Mouse (Mus musculus): Measurements from ENCODE around the gene Wfdc21. TPM values are rescaled to one million over a fixed set of nuclear protein-coding genes. Genes with fewer than 3 reads are reported as not detected.

Wfdc21 gene
- 0.87 and 1.7 TPM in 2 replicates for polyA plus RNA-seq (2015; fragmentation: Nextera tagmentation; extraction: Ambion mirVana)

GRCm38 (mm10) chr11:83746681-83747080 is at the start of gene Wfdc21:
Gene Wfdc21 (plus strand): TSS chr11:83746940.
- Histone ChIP-seq H3K9me3 (no peaks in the 10 kb centered on the region), H3K27me3 (peaks cover 13% of the 10 kb centered on the region), H3K4me3 (no peak within 1 kb of the TSS), H3K9ac (no peak within 1 kb of the TSS), H3K4me1 (no peaks in the 10 kb centered on the region), H3K27ac (no peak within 1 kb of the TSS), H3K4me2 (no peak within 1 kb of the TSS), H3K36me3 (no peaks in the 10 kb centered on the region)
- 63% methylated on average over 5 of the region's 5 CpGs for WGBS
- no peak for ATAC-seq (ENCODE audit: borderline replicate concordance, extremely low read depth, low FRiP score, low TSS enrichment)

- ATAC-seq (ENCODE audit: borderline replicate concordance, extremely low read depth, low FRiP score, low TSS enrichment) = no peak
- WGBS = 28% methylated on average over 1 of the region's 1 CpGs
- no peak within 1 kb of the TSS for H3K4me2 ChIP-seq
Observed at GRCm38 (mm10) chr11:83703705-83704104, 43.0 kb upstream of the Wfdc21 start, which contains the start of gene Wfdc17. Gene Wfdc17 (plus strand): TSS chr11:83703991.

GRCm38 (mm10) chr11:83708715-83709114 is 38.0 kb upstream of the Wfdc21 start, which contains the start of gene Wfdc18:
Gene Wfdc18 (plus strand): TSS chr11:83709015.
- Histone ChIP-seq H3K36me3 (no peaks in the 10 kb centered on the region), H3K4me3 (no peak within 1 kb of the TSS), H3K4me2 (no peak within 1 kb of the TSS), H3K27me3 (no peaks in the 10 kb centered on the region), H3K9ac (no peak within 1 kb of the TSS), H3K4me1 (no peaks in the 10 kb centered on the region), H3K9me3 (no peaks in the 10 kb centered on the region), H3K27ac (no peak within 1 kb of the TSS)
- no peak for ATAC-seq (ENCODE audit: borderline replicate concordance, extremely low read depth, low FRiP score, low TSS enrichment)
- 64% methylated on average over 4 of the region's 4 CpGs for WGBS

More at GRCm38 (mm10) chr11:83703705-83704104, 43.0 kb upstream of the Wfdc21 start, which contains the start of gene Wfdc17:
- no peaks in the 10 kb centered on the region for H3K36me3 ChIP-seq
- H3K9me3 ChIP-seq = no peaks in the 10 kb centered on the region
- no peaks in the 10 kb centered on the region for H3K27me3 ChIP-seq
- no peaks in the 10 kb centered on the region for H3K4me1 ChIP-seq
- H3K4me3 ChIP-seq = no peak within 1 kb of the TSS
- H3K9ac ChIP-seq = no peak within 1 kb of the TSS
- no peak within 1 kb of the TSS for H3K27ac ChIP-seq

- WGBS = 86% methylated on average over 5 of the region's 5 CpGs
Observed at GRCm38 (mm10) chr11:83709683-83710082, 37.1 kb upstream of the Wfdc21 start.

GRCm38 (mm10) chr11:83712671-83713070 is 34.1 kb upstream of the Wfdc21 start:
- WGBS = 56% methylated on average over 1 of the region's 1 CpGs
- no peaks in the 10 kb centered on the region for H3K9me3 ChIP-seq

More at GRCm38 (mm10) chr11:83709683-83710082, 37.1 kb upstream of the Wfdc21 start:
- Histone ChIP-seq H3K27ac (no peak overlapping the region), H3K4me1 (no peaks in the 10 kb centered on the region), H3K27me3 (no peaks in the 10 kb centered on the region), H3K9me3 (no peaks in the 10 kb centered on the region), H3K9ac (no peak overlapping the region), H3K36me3 (no peaks in the 10 kb centered on the region), H3K4me3 (no peak overlapping the region), H3K4me2 (no peak overlapping the region)
- no peak for ATAC-seq (ENCODE audit: borderline replicate concordance, extremely low read depth, low FRiP score, low TSS enrichment)

GRCm38 (mm10) chr11:83713925-83714324 is 32.8 kb upstream of the Wfdc21 start:
- H3K4me3 ChIP-seq = no peak overlapping the region
- WGBS = 74% methylated on average over 2 of the region's 2 CpGs
- no peak overlapping the region for H3K9ac ChIP-seq
- no peaks in the 10 kb centered on the region for H3K27me3 ChIP-seq
- no peaks in the 10 kb centered on the region for H3K4me1 ChIP-seq
- H3K36me3 ChIP-seq = no peaks in the 10 kb centered on the region
- no peak overlapping the region for H3K4me2 ChIP-seq
- H3K9me3 ChIP-seq = no peaks in the 10 kb centered on the region
- ATAC-seq (ENCODE audit: borderline replicate concordance, extremely low read depth, low FRiP score, low TSS enrichment) = no peak
- no peak overlapping the region for H3K27ac ChIP-seq

More at GRCm38 (mm10) chr11:83712671-83713070, 34.1 kb upstream of the Wfdc21 start:
- Histone ChIP-seq H3K27ac (no peak overlapping the region), H3K4me2 (no peak overlapping the region), H3K4me1 (no peaks in the 10 kb centered on the region), H3K36me3 (no peaks in the 10 kb centered on the region), H3K9ac (no peak overlapping the region), H3K4me3 (no peak overlapping the region), H3K27me3 (no peaks in the 10 kb centered on the region)
- ATAC-seq (ENCODE audit: borderline replicate concordance, extremely low read depth, low FRiP score, low TSS enrichment) = no peak

- Histone ChIP-seq H3K9ac (no peak overlapping the region), H3K27ac (no peak overlapping the region), H3K4me2 (no peak overlapping the region), H3K4me3 (no peak overlapping the region), H3K36me3 (no peaks in the 10 kb centered on the region), H3K4me1 (no peaks in the 10 kb centered on the region), H3K27me3 (no peaks in the 10 kb centered on the region), H3K9me3 (no peaks in the 10 kb centered on the region)
- 76% methylated on average over 6 of the region's 6 CpGs for WGBS
- no peak for ATAC-seq (ENCODE audit: borderline replicate concordance, extremely low read depth, low FRiP score, low TSS enrichment)
Observed at GRCm38 (mm10) chr11:83717042-83717665, 29.6 kb upstream of the Wfdc21 start.

GRCm38 (mm10) chr11:83720766-83721165 is 26.0 kb upstream of the Wfdc21 start:
- no peaks in the 10 kb centered on the region for H3K4me1 ChIP-seq
- H3K27me3 ChIP-seq = no peaks in the 10 kb centered on the region
- H3K36me3 ChIP-seq = no peaks in the 10 kb centered on the region
- no peak overlapping the region for H3K4me2 ChIP-seq
- H3K9ac ChIP-seq = no peak overlapping the region
- H3K9me3 ChIP-seq = no peaks in the 10 kb centered on the region
- no peak overlapping the region for H3K27ac ChIP-seq
- no peak overlapping the region for H3K4me3 ChIP-seq
- ATAC-seq (ENCODE audit: borderline replicate concordance, extremely low read depth, low FRiP score, low TSS enrichment) = no peak

GRCm38 (mm10) chr11:83728757-83729432 is 17.8 kb upstream of the Wfdc21 start:
- Histone ChIP-seq H3K27me3 (no peaks in the 10 kb centered on the region), H3K9ac (no peak overlapping the region), H3K36me3 (no peaks in the 10 kb centered on the region), H3K4me1 (no peaks in the 10 kb centered on the region), H3K27ac (no peak overlapping the region), H3K4me3 (no peak overlapping the region), H3K4me2 (no peak overlapping the region), H3K9me3 (no peaks in the 10 kb centered on the region)
- no peak for ATAC-seq (ENCODE audit: borderline replicate concordance, extremely low read depth, low FRiP score, low TSS enrichment)
- WGBS = 65% methylated on average over 3 of the region's 3 CpGs

- no peaks in the 10 kb centered on the region for H3K9me3 ChIP-seq
- WGBS = 82% methylated on average over 1 of the region's 1 CpGs
- no peak for ATAC-seq (ENCODE audit: borderline replicate concordance, extremely low read depth, low FRiP score, low TSS enrichment)
- H3K4me1 ChIP-seq = no peaks in the 10 kb centered on the region
- no peaks in the 10 kb centered on the region for H3K27me3 ChIP-seq
- no peak overlapping the region for H3K4me2 ChIP-seq
- H3K27ac ChIP-seq = no peak overlapping the region
- no peaks in the 10 kb centered on the region for H3K36me3 ChIP-seq
- no peak overlapping the region for H3K9ac ChIP-seq
- H3K4me3 ChIP-seq = no peak overlapping the region
Observed at GRCm38 (mm10) chr11:83731116-83731515, 15.6 kb upstream of the Wfdc21 start.

GRCm38 (mm10) chr11:83733071-83733640 is 13.6 kb upstream of the Wfdc21 start:
- 70% methylated on average over 5 of the region's 5 CpGs for WGBS

GRCm38 (mm10) chr11:83734215-83734614 is 12.5 kb upstream of the Wfdc21 start:
- Histone ChIP-seq H3K27me3 (no peaks in the 10 kb centered on the region), H3K4me1 (no peaks in the 10 kb centered on the region), H3K36me3 (no peaks in the 10 kb centered on the region), H3K9ac (no peak overlapping the region), H3K4me3 (no peak overlapping the region), H3K4me2 (no peak overlapping the region), H3K27ac (no peak overlapping the region), H3K9me3 (no peaks in the 10 kb centered on the region)
- WGBS = 77% methylated on average over 1 of the region's 1 CpGs
- no peak for ATAC-seq (ENCODE audit: borderline replicate concordance, extremely low read depth, low FRiP score, low TSS enrichment)

More at GRCm38 (mm10) chr11:83733071-83733640, 13.6 kb upstream of the Wfdc21 start:
- Histone ChIP-seq H3K36me3 (no peaks in the 10 kb centered on the region), H3K27ac (no peak overlapping the region), H3K27me3 (no peaks in the 10 kb centered on the region), H3K4me2 (no peak overlapping the region), H3K4me3 (no peak overlapping the region), H3K9ac (no peak overlapping the region), H3K9me3 (no peaks in the 10 kb centered on the region), H3K4me1 (no peaks in the 10 kb centered on the region)
- no peak for ATAC-seq (ENCODE audit: borderline replicate concordance, extremely low read depth, low FRiP score, low TSS enrichment)

Data from lung, embryonic 15.5 days (tissue).